Mouse (Mus musculus) midbrain, embryonic 16.5 days (tissue): ENCODE measurements around the gene Olfr281. TPM values are rescaled to one million over a fixed set of nuclear protein-coding genes. Genes with fewer than 3 reads are reported as not detected.
"Not testable (repeated sequence)": the region's sequence is repeated elsewhere in the genome, so short reads cannot be mapped to it uniquely, and the experiment has no call there.

ENCODE experiments used
- ATAC-seq: fragments of 200-750 bp; cut with Nextera tagmentation; 2 replicates; pipeline ENCODE4 v1.8.0; 2017; ENCODE audit warnings: moderate TSS enrichment
- H3K27ac ChIP-seq: fragments of 300-500 bp; sonication (generic); 2 replicates; pipeline ENCODE4 v1.5.1; 2014; ENCODE audit warnings: mild to moderate bottlenecking, low read length, mixed read lengths
- H3K27me3 ChIP-seq: fragments of 300-500 bp; sonication (generic); 2 replicates; pipeline ENCODE4 v1.6.1; 2014; ENCODE audit warnings: low read depth, low read length, mixed read lengths; ENCODE audit not compliant: control insufficient read depth, insufficient read depth
- H3K36me3 ChIP-seq: fragments of 300-500 bp; sonication (generic); 2 replicates; pipeline ENCODE4 v1.6.1; 2014; ENCODE audit warnings: mild to moderate bottlenecking, low read length, moderate library complexity, mixed read lengths; ENCODE audit not compliant: control insufficient read depth, insufficient read depth
- H3K4me1 ChIP-seq: fragments of 300-500 bp; sonication (generic); 2 replicates; pipeline ENCODE4 v1.6.1; 2014; ENCODE audit warnings: mild to moderate bottlenecking, low read length, mixed read lengths; ENCODE audit not compliant: control insufficient read depth, insufficient read depth
- H3K4me2 ChIP-seq: fragments of 300-500 bp; sonication (generic); 2 replicates; pipeline ENCODE4 v1.6.1; 2014; ENCODE audit warnings: mild to moderate bottlenecking, low read length, mixed read lengths
- H3K4me3 ChIP-seq: fragments of 300-500 bp; sonication (generic); 2 replicates; pipeline ENCODE4 v1.5.1; 2014; ENCODE audit warnings: low read depth, mild to moderate bottlenecking, low read length, moderate library complexity, mixed read lengths
- H3K9ac ChIP-seq: fragments of 300-500 bp; sonication (generic); 2 replicates; pipeline ENCODE4 v1.6.1; 2014; ENCODE audit warnings: low read depth, low read length, mixed read lengths
- H3K9me3 ChIP-seq: fragments of 300-500 bp; sonication (generic); replicated peaks from 2 replicates; pipeline ENCODE4 v1.6.1; 2014; ENCODE audit warnings: mild to moderate bottlenecking, low read length, mixed read lengths; ENCODE audit not compliant: control insufficient read depth, poor library complexity, severe bottlenecking
- WGBS: fragments of 180-500 bp; shearing (Covaris S2); extraction: QIAGEN DNeasy Blood & Tissue Kit; methylation state at CpG from one replicate; pipeline ENCODE4 v1.1.7; 2014; 5-methylcytosine and 5-hydroxymethylcytosine counted together
- polyA plus RNA-seq: library from polyadenylated mRNA; unstranded; fragments of >200 nt; fragmentation: Nextera tagmentation; extraction: Ambion mirVana; gene quantifications from 2 replicates; pipeline ENCODE4 v1.2.1, GENCODE M21; 2015

Olfr281 gene
- polyA plus RNA-seq, 1 experiment from 2014 or later, result not detected

DNA sequence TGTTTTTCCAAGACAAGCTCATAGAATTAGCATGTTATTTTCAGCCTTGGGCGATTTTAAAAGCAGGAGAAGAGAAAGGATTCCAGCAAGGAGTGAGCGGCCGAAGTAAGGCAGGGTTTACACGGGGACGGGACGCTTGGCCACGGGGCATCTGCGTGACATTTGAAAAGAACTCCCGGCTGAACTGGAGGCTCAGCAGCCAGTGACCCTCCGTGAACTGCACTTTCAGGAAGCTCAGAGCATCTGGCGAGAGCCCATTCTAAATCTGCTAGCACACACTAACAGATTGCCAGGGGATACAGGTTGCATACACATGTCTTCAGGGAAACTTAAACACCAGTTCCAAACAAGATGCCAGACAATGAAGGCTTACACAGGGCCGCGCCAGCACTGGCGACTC is 28.1 kb upstream of the Olfr281 start:
- Histone ChIP-seq H3K4me3 (no peak overlapping the region), H3K27ac (no peak overlapping the region), H3K4me2 (no peak overlapping the region), H3K4me1 (no peaks in the 10 kb centered on the region), H3K36me3 (no peaks in the 10 kb centered on the region), H3K27me3 (no peaks in the 10 kb centered on the region), H3K9me3 (no peaks in the 10 kb centered on the region), H3K9ac (no peak overlapping the region)
- ATAC-seq, result no peak
- WGBS, result 52% methylated on average over 14 of the region's 14 CpGs

- no peak for ATAC-seq
- Histone ChIP-seq H3K27me3 (no peaks in the 10 kb centered on the region), H3K9ac (no peak overlapping the region), H3K27ac (no peak overlapping the region), H3K4me2 (no peak overlapping the region), H3K4me1 (no peaks in the 10 kb centered on the region), H3K4me3 (no peak overlapping the region), H3K36me3 (no peaks in the 10 kb centered on the region), H3K9me3 (no peaks in the 10 kb centered on the region)
- WGBS, result 69% methylated on average over 6 of the region's 6 CpGs
These were observed 27.6 kb upstream of the Olfr281 start for GRCm38 (mm10) chr15:98424753-98425152.

DNA sequence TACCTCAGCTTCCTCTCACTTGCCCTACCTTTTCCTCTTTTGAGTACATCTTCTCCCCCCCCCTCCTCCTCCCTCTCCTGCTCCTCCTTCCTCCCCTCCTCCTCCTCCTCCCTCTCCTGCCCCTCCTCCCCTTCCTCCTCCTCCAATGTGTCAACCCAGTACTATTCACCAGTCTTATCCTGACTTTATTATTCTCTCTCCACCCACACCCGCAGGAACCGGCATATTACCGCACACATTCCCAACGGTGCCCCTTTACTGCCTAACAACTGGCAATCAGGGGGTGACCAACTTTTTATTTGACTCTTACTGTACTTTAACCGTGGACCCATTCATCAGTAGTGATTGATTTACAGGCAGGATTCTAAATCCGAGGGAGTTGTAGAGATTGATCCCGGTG is 27.2 kb upstream of the Olfr281 start:
- no peak for ATAC-seq
- H3K27ac ChIP-seq, result no peak overlapping the region
- H3K9me3 ChIP-seq, result no peaks in the 10 kb centered on the region
- H3K9ac ChIP-seq, result no peak overlapping the region
- no peaks in the 10 kb centered on the region for H3K27me3 ChIP-seq
- WGBS, result 91% methylated on average over 7 of the region's 7 CpGs
- no peak overlapping the region for H3K4me3 ChIP-seq
- no peaks in the 10 kb centered on the region for H3K4me1 ChIP-seq
- H3K4me2 ChIP-seq, result no peak overlapping the region
- H3K36me3 ChIP-seq, result no peaks in the 10 kb centered on the region

GRCm38 (mm10) chr15:98430925-98431324 is 21.5 kb upstream of the Olfr281 start, which contains the start of gene Olfr282:
Olfr282 (plus strand) TSS chr15:98431225.
- H3K4me2 ChIP-seq, H3K9ac ChIP-seq, H3K9me3 ChIP-seq, ATAC-seq, H3K36me3 ChIP-seq, H3K27me3 ChIP-seq, H3K4me3 ChIP-seq, H3K27ac ChIP-seq, H3K4me1 ChIP-seq: not testable (repeated sequence)
- WGBS, result 71% methylated on average over 5 of the region's 5 CpGs

DNA sequence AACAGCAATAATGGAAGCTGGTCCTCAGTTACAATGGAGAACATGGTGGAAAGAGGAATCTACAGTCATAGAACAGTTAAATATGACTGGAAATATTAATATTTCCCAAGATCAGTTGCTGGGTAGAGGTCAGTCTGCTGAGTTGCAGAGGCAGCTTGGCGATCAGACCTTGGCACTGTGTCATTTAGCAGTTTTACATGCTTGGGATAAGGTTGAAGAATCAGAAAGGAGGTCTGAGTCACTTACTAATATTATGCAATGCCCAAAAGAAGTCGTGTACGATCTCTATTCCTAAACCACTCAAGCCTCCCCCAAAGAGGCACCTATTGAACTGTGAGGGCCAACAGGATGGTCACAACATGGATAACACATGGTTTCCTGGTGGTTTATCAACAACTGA is 7.8 kb upstream of the Olfr281 start:
- no peak for ATAC-seq
- Histone ChIP-seq H3K4me1 (no peaks in the 10 kb centered on the region), H3K4me3 (no peak overlapping the region), H3K4me2 (no peak overlapping the region), H3K27me3 (no peaks in the 10 kb centered on the region), H3K36me3 (no peaks in the 10 kb centered on the region), H3K9me3 (no peaks in the 10 kb centered on the region; the same call in 1 of the 2 replicates), H3K9ac (no peak overlapping the region), H3K27ac (no peak overlapping the region)
- 81% methylated on average over 3 of the region's 3 CpGs for WGBS

- no peaks in the 10 kb centered on the region for H3K27me3 ChIP-seq
- H3K36me3 ChIP-seq, result no peaks in the 10 kb centered on the region
- H3K4me3 ChIP-seq, result no peak overlapping the region
- H3K4me2 ChIP-seq, result no peak overlapping the region; the same call in 1 of the 2 replicates
- no peak overlapping the region for H3K9ac ChIP-seq
- WGBS, result 54% methylated on average over 4 of the region's 4 CpGs
- H3K27ac ChIP-seq, result no peak overlapping the region
- H3K4me1 ChIP-seq, result no peaks in the 10 kb centered on the region
- ATAC-seq, result no peak
- no peaks in the 10 kb centered on the region; the same call in 1 of the 2 replicates for H3K9me3 ChIP-seq
These were observed 3.9 kb upstream of the Olfr281 start for GRCm38 (mm10) chr15:98448521-98448920.

DNA sequence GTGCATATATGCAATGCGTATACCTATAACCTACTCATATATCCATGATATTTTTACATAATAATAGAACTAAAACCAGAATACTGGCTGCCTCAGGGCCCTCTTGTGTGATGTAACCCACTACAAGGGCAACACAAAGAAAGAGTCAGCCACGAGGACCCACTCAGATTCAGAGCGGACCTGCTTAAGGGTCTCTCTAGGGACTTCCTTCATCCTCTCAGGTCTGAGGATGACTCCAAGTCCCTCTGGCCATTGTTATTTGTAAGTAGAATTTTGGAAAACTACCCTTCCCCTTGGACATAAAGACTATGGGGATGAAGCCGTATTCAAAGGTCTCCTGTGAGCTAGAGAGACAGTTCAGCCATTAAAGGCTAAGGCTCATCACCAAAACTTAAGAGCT is 17.2 kb downstream of the Olfr281 start, which contains the start of gene OR5BS1P:
TSS of gene OR5BS1P (plus strand) at position 301 of the 400 bp plus-strand sequence.
- no peak within 1 kb of the TSS for H3K27ac ChIP-seq
- no peaks in the 10 kb centered on the region for H3K36me3 ChIP-seq
- H3K4me1 ChIP-seq, result no peaks in the 10 kb centered on the region
- H3K9me3 ChIP-seq, result no peaks in the 10 kb centered on the region
- WGBS, result 90% methylated on average over 4 of the region's 4 CpGs
- no peak within 1 kb of the TSS for H3K4me2 ChIP-seq
- H3K4me3 ChIP-seq, result no peak within 1 kb of the TSS
- H3K9ac ChIP-seq, result no peak within 1 kb of the TSS
- ATAC-seq, result no peak
- H3K27me3 ChIP-seq, result no peaks in the 10 kb centered on the region

- WGBS, result 92% methylated on average over 13 of the region's 13 CpGs
- H3K4me2 ChIP-seq, result no peak overlapping the region
- ATAC-seq, result no peak
These were observed 19.2 kb downstream of the Olfr281 start for GRCm38 (mm10) chr15:98471539-98471938.

DNA sequence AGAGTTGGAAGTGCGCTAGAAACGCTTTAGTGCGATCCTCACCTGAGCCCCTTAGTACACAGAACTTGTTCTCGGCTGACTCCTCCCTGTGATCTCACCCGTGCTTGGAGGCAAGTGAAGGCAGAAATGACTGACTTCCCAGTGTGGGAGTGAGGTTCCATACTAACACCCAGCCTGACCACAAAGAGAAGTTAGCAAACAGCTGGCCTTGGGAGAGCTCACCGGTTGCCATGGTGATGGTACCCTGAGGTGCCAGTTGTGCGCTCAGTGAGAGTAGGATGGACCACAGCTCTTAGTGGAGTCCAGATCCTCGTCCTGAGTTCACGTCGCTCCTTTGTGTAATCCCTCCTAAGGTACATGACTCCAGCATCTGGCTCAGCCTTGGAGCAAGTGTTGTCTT is 22.6 kb downstream of the Olfr281 start:
- H3K4me2 ChIP-seq, result no peak overlapping the region
- no peak overlapping the region for H3K27ac ChIP-seq
- H3K4me3 ChIP-seq, result no peak overlapping the region
- H3K4me1 ChIP-seq, result no peaks in the 10 kb centered on the region
- no peaks in the 10 kb centered on the region for H3K9me3 ChIP-seq
- H3K27me3 ChIP-seq, result no peaks in the 10 kb centered on the region
- H3K36me3 ChIP-seq, result no peaks in the 10 kb centered on the region
- ATAC-seq, result no peak
- 75% methylated on average over 10 of the region's 10 CpGs for WGBS
- H3K9ac ChIP-seq, result no peak overlapping the region

More at GRCm38 (mm10) chr15:98471539-98471938, 19.2 kb downstream of the Olfr281 start:
- no peaks in the 10 kb centered on the region for H3K27me3 ChIP-seq
- no peak overlapping the region for H3K4me3 ChIP-seq
- no peak overlapping the region for H3K9ac ChIP-seq
- no peaks in the 10 kb centered on the region for H3K9me3 ChIP-seq
- H3K4me1 ChIP-seq, result no peaks in the 10 kb centered on the region
- no peaks in the 10 kb centered on the region for H3K36me3 ChIP-seq
- no peak overlapping the region for H3K27ac ChIP-seq
